Mouse (Mus musculus) cerebellum, adult 2 months (tissue): ENCODE measurements around the gene Trmt6.

Source experiments
- CTCF ChIP-seq: fragments of 200-500 bp; IDR thresholded peaks from 2 replicates; pipeline ENCODE4 v1.5.1; 2011; ENCODE audit warnings: low read depth, mild to moderate bottlenecking, control low read depth, low read length, moderate library complexity, borderline replicate concordance; ENCODE audit not compliant: insufficient read depth
- POLR2A ChIP-seq: fragments of 200-500 bp; IDR thresholded peaks from 2 replicates; pipeline ENCODE4 v1.6.1; 2011; ENCODE audit warnings: low read length, control low read depth, borderline replicate concordance; ENCODE audit not compliant: insufficient read depth

GRCm38 (mm10) chr2:132846407-132847358, 30.8 kb upstream of the Trmt6 start, which contains the start of gene Crls1:
- peak; percentile 91 for TF ChIP-seq CTCF
- TF ChIP-seq POLR2A, result peak; percentile 66; the same call in 1 of the 2 replicates
